ENCODE assay signal across 17 mouse cellular contexts in genomic region chr14:45809491-45809890, GRCm38 (mm10).
"Had no signal": no experiment of that assay in that cellular context is flagged by ENCODE, and none has a peak within 500 bp of the region (broad histone marks: within the 10 kb centered on the region; RNA-seq: fewer than 3 reads in every experiment).

No protein-coding gene starts in this region.

- H3K4me3 ChIP-seq: lung, embryonic 15.5 days; megakaryocyte, embryonic 14.5 days; midbrain, embryonic 13.5 days; midbrain, embryonic 15.5 days; neural tube, embryonic 12.5 days; stomach, embryonic 15.5 days had no signal

- H3K27me3 ChIP-seq: lung, embryonic 15.5 days; megakaryocyte, embryonic 14.5 days; midbrain, embryonic 13.5 days; midbrain, embryonic 15.5 days; neural tube, embryonic 12.5 days; stomach, embryonic 15.5 days had no signal

- H3K9ac ChIP-seq: lung, embryonic 15.5 days; midbrain, embryonic 13.5 days; midbrain, embryonic 15.5 days; neural tube, embryonic 12.5 days; stomach, embryonic 15.5 days had no signal

- H3K27ac ChIP-seq: lung, embryonic 15.5 days; macrophage; midbrain, embryonic 13.5 days; midbrain, embryonic 15.5 days; neural tube, embryonic 12.5 days; stomach, embryonic 15.5 days; stomach, postnatal 0 days had no signal

- H3K4me1 ChIP-seq: megakaryocyte, embryonic 14.5 days; midbrain, embryonic 13.5 days; midbrain, embryonic 15.5 days; neural tube, embryonic 12.5 days; stomach, embryonic 15.5 days had no signal

- DNase-seq: lung, adult 2 months; lung, postnatal 14 days; lung, postnatal 36 days; right cerebral cortex, postnatal 14 days; thymus, adult 2 months; thymus, postnatal 25 days; thymus, postnatal 4 days had no signal

- ATAC-seq: lung, postnatal 0 days; midbrain, embryonic 13.5 days; midbrain, embryonic 15.5 days had no signal

- H3K4me2 ChIP-seq: lung, embryonic 15.5 days; midbrain, embryonic 11.5 days; midbrain, embryonic 13.5 days; midbrain, embryonic 15.5 days; neural tube, embryonic 12.5 days; stomach, embryonic 15.5 days had no signal

- H3K9me3 ChIP-seq: lung, embryonic 15.5 days; midbrain, embryonic 13.5 days; midbrain, embryonic 15.5 days; neural tube, embryonic 12.5 days; stomach, embryonic 15.5 days had no signal

- H3K36me3 ChIP-seq: lung, embryonic 15.5 days; midbrain, embryonic 13.5 days; midbrain, embryonic 15.5 days; neural tube, embryonic 12.5 days; stomach, embryonic 15.5 days had no signal
